Mouse (Mus musculus) mature B cell (primary cell): ENCODE measurements around the gene Gjd2.

Source experiments
- in situ Hi-C: fragments of 300-500 bp; cut with MboI; formaldehyde crosslinking; loops from 2 replicates; pipeline ENCODE4 v1.14.3; 2019

The Gjd2 gene

DNA sequence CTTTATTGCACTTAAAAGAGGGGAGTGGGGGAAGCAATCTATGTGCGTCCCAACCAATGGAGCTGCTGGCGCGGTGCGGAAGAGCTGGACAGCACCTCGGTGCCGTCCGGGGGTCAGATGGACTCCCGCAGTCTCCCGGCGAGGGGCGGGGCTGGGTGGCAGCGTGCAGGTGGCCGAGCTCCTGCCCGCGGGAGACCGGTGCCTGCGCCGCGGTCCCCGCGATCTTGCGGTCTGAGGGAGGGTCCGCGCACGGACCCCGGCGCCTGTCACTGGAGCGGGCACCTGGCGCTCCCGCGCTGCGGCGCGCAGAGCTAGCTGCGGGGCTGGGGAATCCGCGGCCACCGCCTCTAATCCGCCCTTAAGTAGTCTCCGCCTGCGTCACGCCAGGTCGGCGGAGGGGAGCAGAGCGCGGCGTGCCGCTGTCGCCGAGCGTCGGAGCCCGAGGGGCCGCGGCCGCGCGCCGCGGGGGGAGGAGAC, at the start of gene Gjd2:
Gjd2 (minus strand) TSS at position 325 of the 477 bp plus-strand sequence.
- in situ Hi-C loops, result no loop called here

- in situ Hi-C loops, result no loop called here
These were observed 46.7 kb upstream of the Gjd2 start for GRCm38 (mm10) chr2:114060071-114060591.

DNA sequence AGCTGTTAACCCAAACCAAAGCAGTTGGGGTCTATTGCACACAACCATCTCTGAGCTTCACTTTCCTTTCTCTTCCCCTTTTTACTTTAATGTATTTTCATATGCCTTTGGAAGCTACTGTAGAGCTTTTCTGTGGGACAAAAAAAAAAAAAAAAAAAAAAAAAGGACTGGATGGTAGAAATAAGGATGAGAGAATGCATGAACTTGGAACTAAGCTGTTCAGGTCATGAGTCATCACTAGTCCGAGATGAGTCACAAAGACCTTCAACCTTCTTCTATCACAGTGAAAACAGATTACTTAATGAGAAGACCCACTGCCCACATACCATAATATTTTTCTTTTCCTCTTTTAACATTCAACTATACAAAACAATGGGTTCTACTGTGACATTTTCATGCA, 46.2 kb upstream of the Gjd2 start:
- in situ Hi-C loops, result no loop called here

- in situ Hi-C loops, result no loop called here
These were observed 44.9 kb upstream of the Gjd2 start for GRCm38 (mm10) chr2:114058226-114058796.

- in situ Hi-C loops, result no loop called here
These were observed 44.0 kb upstream of the Gjd2 start for GRCm38 (mm10) chr2:114057303-114057853.

- in situ Hi-C loops, result no loop called here
These were observed 40.7 kb upstream of the Gjd2 start for GRCm38 (mm10) chr2:114054129-114054528.

GRCm38 (mm10) chr2:114052696-114053598, 39.5 kb upstream of the Gjd2 start, which contains the start of gene Actc1:
Actc1 (minus strand) TSS chr2:114053548.
- in situ Hi-C loops, result no loop called here

DNA sequence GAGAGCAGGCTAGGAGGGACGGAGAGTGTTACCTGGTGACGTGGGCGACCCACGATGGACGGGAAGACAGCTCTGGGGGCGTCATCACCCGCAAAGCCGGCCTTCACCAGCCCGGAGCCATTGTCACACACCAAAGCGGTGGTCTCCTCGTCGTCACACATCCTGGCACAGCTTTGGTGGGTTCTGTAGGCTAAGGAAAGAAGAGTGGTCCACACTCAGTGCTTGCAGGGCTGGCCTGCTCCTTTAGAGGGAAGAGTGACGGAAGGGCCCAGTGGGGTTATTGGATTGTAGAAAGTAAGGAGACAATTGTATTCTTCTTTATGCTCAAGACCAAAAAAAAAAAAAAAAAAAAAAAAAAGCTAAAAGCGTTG, 38.4 kb upstream of the Gjd2 start:
- in situ Hi-C loops, result no loop called here

- in situ Hi-C loops, result no loop called here
These were observed 37.9 kb upstream of the Gjd2 start for GRCm38 (mm10) chr2:114051111-114051870.

DNA sequence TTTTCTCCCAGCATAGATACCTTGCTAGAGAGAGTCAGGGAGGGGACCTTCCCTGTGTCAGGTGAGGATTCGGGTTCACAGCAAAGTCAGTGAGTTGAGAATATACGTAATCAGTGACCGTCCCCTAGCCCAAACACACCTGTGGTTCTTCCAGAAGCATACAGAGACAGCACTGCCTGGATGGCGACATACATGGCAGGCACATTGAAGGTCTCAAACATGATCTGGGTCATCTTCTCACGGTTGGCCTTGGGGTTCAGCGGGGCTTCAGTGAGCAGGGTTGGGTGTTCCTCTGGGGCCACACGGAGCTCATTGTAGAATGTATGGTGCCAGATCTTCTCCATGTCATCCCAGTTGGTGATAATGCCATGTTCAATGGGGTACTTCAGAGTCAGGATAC, 36.7 kb upstream of the Gjd2 start:
- in situ Hi-C loops, result no loop called here

DNA sequence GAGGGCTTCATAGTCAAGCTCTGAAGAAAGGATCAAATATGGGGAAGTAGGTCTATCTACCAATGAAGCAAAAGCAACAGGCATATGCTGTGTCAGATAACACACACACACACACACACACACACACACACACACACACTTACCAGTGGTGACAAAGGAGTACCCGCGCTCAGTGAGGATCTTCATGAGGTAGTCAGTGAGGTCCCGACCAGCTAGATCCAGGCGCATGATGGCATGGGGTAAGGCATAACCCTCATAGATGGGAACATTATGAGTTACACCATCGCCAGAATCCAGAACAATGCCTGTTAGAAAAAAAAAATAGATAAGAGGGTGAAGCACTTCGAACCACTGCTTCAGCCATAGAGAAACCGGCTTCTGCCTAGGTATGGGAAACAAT, 36.0 kb upstream of the Gjd2 start:
- in situ Hi-C loops, result no loop called here

DNA sequence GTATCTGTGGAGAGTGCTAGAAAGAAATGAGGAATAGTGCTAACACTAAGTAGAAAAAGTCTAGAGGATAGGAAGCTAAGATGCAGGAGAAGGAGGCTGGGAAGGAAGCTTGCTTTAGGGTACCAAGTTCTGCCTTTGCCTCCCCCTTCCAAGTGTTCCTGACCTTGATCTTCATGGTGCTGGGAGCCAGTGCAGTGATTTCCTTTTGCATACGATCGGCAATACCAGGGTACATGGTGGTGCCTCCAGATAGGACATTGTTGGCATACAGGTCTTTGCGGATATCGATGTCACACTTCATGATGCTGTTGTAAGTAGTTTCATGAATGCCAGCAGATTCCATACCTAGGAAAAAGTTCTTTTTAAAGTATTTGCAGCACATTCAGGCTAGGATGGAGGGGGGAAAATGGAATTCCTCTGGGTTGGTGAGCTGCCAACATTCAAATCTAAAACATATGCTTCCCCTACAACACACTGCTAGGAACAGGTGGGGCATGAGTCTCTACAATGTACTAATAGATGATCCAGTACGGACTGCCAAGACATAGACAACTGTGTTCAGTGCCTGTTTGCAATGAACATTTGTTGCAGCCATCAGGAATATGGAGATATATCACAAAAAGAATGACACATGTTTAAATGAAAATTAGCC, 34.7 kb upstream of the Gjd2 start:
- in situ Hi-C loops, result no loop called here

DNA sequence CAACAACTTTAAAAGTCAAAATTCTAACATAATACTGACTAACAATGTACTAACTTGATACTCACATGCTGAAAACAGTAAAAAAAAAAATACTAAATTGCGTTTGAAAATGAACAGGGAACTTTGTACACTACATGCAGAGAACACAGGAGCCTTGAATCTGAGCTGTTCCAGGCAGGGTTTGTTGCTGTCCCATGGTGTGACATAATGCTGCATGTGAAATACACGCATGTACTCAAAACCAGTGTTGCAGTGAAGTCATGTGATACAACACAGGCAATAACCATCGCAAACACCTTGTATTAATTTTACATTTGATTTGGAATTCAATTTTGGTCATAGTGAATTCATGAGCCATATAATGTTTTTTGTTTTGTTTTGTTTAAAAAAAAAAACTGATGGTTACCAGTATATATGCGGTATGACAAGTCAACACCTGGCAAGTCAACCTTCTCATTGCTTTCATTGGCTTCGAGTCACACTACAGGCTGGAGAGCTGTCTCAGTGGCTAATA, 32.8 kb upstream of the Gjd2 start:
- in situ Hi-C loops, result no loop called here

- in situ Hi-C loops, result no loop called here
These were observed 24.5 kb upstream of the Gjd2 start for GRCm38 (mm10) chr2:114037926-114038325.

GRCm38 (mm10) chr2:114032259-114032658, 18.8 kb upstream of the Gjd2 start:
- in situ Hi-C loops, result no loop called here

DNA sequence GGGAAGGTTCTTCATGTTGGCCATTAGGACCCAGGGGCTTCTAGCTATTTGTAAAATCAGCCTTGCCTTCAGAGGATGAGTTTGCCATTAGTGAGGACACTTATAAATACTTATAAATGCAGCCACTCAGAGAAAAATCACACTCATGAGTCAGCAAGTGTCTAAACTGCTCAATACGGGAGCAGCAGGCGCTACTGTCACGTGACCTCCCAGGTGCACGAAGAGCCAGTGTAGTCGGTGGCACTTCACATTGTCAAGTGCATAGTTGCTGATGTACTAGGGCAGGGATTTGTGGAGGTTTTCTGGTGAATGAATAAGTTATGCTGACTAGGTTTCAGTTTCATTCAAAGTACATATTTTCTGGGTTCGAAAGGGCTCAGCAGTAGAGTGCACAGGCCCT, 10.0 kb upstream of the Gjd2 start:
- in situ Hi-C loops, result no loop called here

GRCm38 (mm10) chr2:114020210-114020563, 6.8 kb upstream of the Gjd2 start:
- in situ Hi-C loops, result no loop called here

GRCm38 (mm10) chr2:114019474-114020209, 6.2 kb upstream of the Gjd2 start:
- in situ Hi-C loops, result no loop called here

DNA sequence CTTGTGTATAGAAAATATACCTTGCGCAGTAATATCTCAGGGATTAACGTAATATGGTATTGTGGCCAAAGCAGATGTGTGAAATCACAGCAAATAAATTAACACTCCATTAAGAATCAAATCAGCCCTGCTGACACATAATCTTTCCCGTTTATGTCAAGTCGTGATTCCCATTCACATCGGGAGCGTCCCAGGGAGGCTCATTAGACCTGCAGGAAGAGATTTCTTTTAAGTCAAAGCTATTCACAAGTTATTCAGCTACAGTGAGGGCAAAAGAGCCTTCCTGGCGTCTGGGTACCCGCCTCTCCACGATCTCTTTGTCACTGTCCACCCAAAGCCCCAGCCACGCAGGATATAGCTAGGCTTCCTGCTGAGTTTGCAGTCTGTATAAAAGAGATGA, 4.7 kb upstream of the Gjd2 start:
- in situ Hi-C loops, result no loop called here

GRCm38 (mm10) chr2:114014839-114015238, 1.4 kb upstream of the Gjd2 start:
- in situ Hi-C loops, result no loop called here

GRCm38 (mm10) chr2:114013846-114014245, 427 bp upstream of the Gjd2 start:
- in situ Hi-C loops, result no loop called here
